Mouse (Mus musculus): Measurements from ENCODE around the gene Prss36.

The Prss36 gene

GRCm38 (mm10) chr7:127935028-127935722 lies 11.3 kb downstream of the Prss36 start:
- in situ Hi-C loops (cut with MboI; ENCODE audit: low sequenced_read_pairs): no loop called here

- in situ Hi-C loops (cut with MboI; ENCODE audit: low sequenced_read_pairs): no loop called here
Observed at GRCm38 (mm10) chr7:127934075-127934474, 12.4 kb downstream of the Prss36 start.

- in situ Hi-C loops (cut with MboI; ENCODE audit: low sequenced_read_pairs): no loop called here
Observed at GRCm38 (mm10) chr7:127932273-127933031, 14.1 kb downstream of the Prss36 start.

- in situ Hi-C loops (cut with MboI; ENCODE audit: low sequenced_read_pairs): no loop called here
Observed at GRCm38 (mm10) chr7:127931351-127932135, 15.0 kb downstream of the Prss36 start.

GRCm38 (mm10) chr7:127930636-127931035 lies 15.9 kb downstream of the Prss36 start:
- in situ Hi-C loops (cut with MboI; ENCODE audit: low sequenced_read_pairs): no loop called here

DNA sequence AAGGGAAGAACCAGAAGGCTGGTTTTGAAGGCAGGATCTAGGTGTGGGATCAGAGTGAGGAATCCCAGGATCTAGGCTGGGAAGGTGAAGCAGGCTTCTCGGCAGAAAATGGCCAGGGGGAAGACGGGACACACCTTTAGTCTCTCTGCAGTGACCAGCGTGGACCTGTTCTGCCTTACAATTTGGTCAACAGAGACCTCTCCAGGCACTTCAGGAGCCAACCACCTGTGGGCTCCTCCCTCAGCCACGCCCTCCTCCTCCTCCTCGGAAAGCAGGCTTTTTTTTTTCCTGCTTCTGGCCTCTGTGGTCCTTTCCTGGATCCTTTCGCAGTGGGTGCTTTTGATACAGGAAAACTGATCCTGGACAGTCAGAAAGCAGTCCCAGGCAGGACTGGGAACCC lies 16.6 kb downstream of the Prss36 start, which contains the start of gene Prss8:
Gene Prss8 (minus strand): TSS at position 182 of the 400 bp plus-strand sequence.
- in situ Hi-C loops (cut with MboI; ENCODE audit: low sequenced_read_pairs): no loop called here

DNA sequence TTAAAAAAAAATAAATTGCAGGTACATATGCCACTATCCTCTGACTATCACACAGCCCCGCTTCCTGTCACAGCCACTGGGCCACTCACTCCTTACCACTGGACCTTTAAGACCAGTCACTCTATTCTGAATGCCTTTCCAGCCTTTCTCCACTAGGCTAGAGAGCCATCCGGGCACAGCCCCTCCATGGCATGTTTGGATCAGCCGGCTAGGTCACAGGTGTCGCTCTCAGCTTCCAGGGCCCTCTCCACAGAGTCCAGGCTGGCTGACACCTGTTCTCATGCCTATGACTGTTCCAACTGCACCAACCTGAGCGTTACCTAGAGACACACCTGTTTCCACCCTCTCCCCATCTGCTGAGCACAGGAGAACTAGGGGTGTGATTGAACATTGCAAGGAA lies 17.9 kb downstream of the Prss36 start:
- in situ Hi-C loops (cut with MboI; ENCODE audit: low sequenced_read_pairs): no loop called here

DNA sequence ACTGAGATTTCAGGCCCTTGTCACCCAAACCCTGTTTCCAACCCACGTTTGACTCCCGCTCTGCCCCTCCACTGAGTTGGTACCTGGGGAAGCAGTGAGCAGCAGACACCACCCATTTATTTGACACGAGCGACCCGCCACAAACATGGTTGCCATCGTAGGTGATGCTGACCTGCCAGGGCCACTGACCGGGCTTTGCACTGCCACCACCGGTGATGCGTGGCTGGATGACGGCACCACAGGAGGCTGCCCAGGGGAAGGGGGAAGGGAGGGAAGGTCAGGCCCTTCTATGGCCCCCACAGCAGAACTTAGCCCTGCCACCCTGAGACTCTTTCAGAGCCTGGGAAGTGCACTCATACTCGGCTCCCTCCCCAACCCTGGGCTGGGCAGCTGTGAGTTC lies 18.8 kb downstream of the Prss36 start:
- in situ Hi-C loops (cut with MboI; ENCODE audit: low sequenced_read_pairs): no loop called here

DNA sequence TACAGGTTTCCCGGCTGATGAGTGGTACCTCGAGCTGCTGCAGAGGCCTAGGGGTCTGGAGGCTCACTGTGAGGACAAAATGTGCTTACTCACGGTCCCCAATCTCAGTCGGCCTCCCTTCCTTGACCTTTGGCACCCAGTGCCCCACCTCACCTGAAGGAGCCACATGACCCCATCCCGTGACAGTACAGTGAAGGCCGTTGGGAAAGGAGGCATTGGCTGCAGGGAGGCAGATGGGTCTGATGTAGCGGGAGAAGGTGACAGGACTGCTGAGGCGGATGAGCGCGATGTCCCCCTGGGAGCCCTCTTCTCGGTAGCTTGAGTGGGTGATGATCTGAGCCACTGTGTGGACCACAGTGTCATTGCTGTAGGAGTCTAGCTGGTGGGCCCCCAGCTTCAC lies 19.7 kb downstream of the Prss36 start:
- in situ Hi-C loops (cut with MboI; ENCODE audit: low sequenced_read_pairs): no loop called here

DNA sequence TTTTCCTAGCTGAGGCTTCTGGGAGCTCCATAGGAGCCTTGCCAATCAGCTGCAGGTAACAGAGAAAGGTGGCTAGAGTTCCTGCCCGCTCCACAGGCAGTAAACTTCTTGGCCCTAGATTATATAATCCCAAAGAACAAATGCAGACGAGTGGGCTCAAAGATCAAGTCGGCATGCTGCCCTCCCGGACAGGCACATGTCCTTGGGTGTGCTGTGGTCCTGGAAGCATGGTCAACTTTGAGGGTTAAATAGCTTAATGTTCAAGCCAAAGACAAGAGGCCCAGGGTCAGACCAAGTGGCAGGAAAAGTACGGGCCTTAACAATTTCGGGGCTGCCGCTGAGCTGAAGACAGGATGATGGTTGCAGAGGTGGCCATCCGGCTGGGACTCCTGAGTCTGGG lies 20.5 kb downstream of the Prss36 start:
- in situ Hi-C loops (cut with MboI; ENCODE audit: low sequenced_read_pairs): no loop called here

DNA sequence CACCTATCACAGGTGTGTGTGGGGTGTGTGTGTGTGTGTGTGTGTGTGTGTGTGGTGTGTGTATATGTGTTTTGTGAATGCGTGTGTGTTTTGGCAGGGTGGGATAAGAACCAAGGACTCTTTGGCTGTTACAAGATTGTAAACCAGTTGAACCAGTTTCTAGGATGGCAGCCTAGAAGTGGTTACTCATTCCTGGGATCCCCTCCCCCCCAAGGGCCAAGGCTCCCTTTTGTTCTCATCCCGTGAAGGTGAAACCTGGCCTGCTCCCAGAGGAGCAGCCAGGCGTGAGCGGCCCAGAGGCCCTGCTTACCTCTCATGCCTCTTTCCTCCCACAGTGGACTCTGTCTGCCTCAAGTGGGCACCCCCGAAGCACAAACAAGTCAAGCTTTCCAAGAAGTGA lies 21.3 kb downstream of the Prss36 start:
- in situ Hi-C loops (cut with MboI; ENCODE audit: low sequenced_read_pairs): no loop called here

DNA sequence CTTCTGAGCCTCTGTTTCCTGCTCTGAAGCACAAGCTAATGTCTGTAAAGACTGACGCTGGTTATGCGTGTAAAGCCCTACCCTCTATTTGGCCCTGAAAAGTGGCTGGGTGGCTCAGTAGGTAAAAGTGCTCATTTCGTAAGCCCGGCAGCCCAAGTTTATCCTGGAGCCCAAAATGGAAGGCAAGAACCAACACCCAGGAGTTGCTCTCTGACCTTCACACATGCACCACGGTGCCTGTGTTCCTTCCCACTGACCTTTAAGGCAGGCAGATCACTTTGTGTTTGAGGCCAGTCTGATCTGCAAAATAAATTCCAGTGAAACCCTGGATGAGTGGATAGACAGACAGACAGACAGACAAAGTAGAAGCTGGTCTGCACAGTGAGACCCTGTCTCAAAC lies 22.8 kb downstream of the Prss36 start:
- in situ Hi-C loops (cut with MboI; ENCODE audit: low sequenced_read_pairs): no loop called here

- in situ Hi-C loops (cut with MboI; ENCODE audit: low sequenced_read_pairs): no loop called here
Observed at GRCm38 (mm10) chr7:127922451-127923275, 23.9 kb downstream of the Prss36 start.

- in situ Hi-C loops (cut with MboI; ENCODE audit: low sequenced_read_pairs): no loop called here
Observed at GRCm38 (mm10) chr7:127921516-127921915, 25.0 kb downstream of the Prss36 start.

DNA sequence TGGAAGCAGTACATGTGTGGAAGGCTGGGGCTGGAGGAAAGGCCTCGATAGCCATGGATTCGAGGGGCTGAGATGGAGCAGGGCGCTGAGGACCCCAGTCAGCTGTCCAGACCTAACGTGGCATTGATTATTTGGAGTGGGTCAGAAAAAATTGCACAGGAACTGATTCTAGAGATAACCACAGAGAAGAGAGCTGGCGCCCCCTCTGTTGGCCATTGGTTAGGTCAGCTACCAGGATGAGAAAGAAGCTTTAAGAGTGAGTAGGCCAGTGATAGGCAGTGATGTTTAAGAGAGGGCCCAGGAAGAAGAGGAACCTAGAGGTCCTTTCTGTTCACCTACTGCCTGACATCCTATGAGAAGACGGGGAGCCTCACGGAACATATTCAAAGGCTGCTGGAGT lies 27.2 kb downstream of the Prss36 start:
- in situ Hi-C loops (cut with MboI; ENCODE audit: low sequenced_read_pairs): no loop called here

GRCm38 (mm10) chr7:127918203-127918602 lies 28.3 kb downstream of the Prss36 start:
- in situ Hi-C loops (cut with MboI; ENCODE audit: low sequenced_read_pairs): no loop called here

DNA sequence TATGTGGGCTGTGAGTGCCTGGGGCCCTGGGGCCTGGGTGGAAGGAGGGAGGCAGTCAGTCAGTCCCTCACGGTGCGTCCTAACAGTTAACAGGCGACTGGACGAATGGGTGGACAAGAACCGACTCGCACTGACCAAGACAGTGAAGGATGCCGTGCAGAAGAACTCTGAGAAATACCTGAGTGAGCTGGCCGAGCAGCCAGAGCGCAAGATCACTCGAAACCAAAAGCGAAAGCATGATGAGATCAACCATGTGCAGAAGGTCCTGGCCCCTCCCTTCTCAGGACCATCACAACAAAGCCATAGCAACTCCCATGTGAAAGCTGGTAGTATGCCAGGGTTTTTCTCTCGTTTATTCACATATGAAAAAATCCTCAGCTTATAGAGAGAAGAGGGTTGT lies 31.2 kb downstream of the Prss36 start:
- in situ Hi-C loops (cut with MboI; ENCODE audit: low sequenced_read_pairs): no loop called here

DNA sequence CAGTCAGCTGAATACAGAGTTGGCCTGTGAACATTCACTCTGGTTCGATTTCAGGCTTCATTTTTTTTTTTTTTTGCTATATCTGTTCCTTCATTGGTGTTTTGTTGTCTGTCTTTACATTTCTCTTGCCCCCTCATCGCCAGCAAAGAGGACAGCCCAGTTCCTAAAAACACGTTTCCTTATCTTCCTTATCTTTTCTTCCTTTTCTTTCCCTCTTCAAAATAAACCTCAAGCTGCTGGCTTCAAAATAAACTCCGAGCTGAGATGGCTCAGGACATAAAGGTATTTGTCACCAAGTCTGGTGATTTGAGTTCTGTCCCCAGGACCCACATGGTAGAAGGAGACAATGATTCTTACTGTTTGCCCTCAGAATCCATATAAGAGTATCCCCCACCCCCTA lies 33.6 kb downstream of the Prss36 start:
- in situ Hi-C loops (cut with MboI; ENCODE audit: low sequenced_read_pairs): no loop called here

DNA sequence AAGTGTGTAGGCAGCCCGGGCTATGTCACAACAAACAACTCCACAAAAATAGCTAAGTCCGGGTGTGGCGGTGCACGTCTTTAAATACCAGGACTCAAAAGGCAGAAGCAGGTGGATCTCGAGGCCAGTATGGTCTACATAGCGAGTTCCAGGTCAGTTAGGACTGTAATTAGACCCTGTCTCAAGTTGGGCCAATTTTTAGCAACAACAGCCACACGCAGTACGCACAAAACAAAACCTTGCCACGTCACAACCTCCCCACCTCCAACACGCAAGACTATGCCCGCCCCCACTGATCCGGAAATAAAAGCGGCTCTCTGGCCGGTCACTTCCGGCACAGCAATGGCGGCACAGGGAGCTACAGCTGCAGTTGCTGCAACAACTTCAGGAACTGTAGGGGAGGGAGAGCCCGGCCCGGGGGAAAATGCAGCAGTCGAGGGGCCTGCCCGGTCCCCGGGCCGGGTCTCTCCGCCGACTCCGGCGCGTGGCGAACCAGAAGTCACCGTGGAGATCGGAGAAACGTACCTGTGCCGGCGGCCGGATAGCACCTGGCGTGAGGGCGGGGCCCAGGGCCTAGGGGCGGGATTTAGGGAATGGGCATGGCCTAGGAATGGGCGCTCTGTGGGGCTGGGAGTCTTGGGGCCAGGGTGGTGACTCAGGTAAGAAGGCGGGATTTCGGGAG lies 34.2 kb downstream of the Prss36 start, which contains the start of gene Kat8:
Gene Kat8 (plus strand): TSS at position 327 of the 682 bp plus-strand sequence.
- in situ Hi-C loops (cut with MboI; ENCODE audit: low sequenced_read_pairs): no loop called here

- in situ Hi-C loops (cut with MboI; ENCODE audit: low sequenced_read_pairs): no loop called here
Observed at GRCm38 (mm10) chr7:127908656-127909055, 37.9 kb downstream of the Prss36 start.
